Mouse (Mus musculus): ENCODE measurements around the gene Samm50.

The Samm50 gene

DNA sequence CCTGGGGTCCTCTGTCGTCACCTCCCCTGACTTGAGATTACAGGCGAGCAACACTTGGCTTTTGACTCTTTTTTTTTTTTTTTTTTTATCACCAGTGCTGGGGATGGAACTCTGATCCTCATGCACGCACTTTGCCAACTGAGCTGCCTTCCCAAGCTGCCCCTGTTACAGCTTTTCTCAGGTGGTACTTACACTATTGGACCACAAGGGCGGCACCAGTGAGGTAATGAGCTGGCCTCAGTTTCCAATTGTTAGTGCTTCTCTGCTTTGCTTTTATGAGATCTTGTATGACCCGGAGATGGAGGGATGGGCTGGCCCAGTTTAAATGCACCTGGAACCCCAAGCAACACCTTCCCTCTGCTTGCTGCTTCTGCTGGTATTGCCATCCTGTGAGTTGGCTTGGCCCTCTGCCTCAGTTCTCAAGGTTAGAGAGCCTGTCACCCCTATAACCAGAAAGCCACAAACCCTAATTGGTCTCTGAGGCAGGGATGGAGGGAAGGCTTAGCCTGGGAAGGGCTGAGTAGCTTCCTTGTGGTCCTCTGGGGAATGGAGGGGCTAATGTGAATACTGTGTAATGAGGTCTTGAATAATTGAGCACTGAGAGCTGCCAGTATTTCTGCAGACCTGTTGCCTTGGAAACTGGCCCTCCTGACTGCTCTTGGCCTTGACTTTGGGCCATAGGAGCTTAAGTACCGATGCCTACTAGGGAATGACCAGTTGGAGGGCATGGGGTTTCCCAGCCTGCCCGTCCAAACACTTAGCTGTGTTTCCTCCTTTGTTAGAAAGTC lies 42.9 kb downstream of the Samm50 start:
- in situ Hi-C loops (cut with MboI, MseI) = no loop called here

DNA sequence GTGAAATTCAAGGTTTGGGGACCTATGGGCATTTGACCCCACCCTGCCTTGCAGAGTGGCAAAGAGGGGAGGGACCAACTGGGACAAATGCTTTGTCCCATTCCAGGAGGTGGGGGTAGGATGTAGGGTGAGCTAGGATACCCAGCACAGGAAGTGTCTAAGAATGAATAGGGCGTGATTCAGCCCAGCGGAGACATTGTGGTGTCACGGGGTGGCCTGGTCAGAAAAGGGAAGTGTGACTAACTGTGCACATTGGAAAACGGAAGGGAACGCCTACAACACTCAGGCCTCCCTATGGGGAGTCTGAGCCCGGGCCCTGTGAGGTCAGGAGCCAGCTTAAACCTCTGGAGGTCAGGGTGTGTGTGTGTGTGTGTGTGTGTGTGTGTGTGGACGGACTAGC lies 43.6 kb downstream of the Samm50 start:
- in situ Hi-C loops (cut with MboI, MseI) = no loop called here

DNA sequence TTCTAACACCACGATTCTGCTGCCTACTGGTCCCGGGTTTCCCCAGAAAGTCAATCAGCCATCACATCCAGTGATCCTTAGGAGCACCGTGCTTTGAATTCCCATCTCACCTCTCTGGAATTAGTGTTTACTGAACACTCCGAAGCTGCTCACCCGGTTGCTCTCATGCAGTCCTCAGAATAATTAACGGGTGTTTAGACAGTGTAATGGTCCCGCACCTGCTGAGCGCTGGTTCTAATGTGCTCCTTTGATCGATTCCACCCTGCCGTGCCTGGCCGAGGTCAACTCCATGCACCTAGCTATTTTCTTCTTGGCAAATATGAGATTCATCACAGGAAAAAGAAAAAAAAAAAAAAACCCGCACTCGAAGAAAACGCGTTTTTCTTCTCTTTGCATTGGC lies 46.5 kb downstream of the Samm50 start:
- in situ Hi-C loops (cut with MboI, MseI) = no loop called here

DNA sequence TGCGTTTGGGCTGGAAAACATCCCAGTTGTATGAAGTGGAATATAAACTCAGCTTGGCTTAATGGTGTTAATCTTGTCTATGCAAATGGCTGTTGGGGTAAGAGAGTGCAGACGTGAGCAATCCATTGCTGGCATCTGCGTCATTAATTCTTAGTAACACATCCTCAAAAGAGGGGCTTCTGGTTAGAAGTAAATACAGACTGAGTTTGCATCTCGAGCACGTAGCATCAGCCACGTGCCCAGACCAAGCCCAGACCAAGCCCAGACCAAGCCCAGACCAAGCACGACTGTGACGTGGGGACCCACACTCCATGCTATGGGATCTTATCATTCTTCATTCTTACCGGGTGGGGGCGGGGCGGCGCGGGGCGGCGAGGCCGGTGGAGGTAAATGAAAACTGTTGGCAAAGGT lies 47.0 kb downstream of the Samm50 start:
- in situ Hi-C loops (cut with MboI, MseI) = no loop called here

DNA sequence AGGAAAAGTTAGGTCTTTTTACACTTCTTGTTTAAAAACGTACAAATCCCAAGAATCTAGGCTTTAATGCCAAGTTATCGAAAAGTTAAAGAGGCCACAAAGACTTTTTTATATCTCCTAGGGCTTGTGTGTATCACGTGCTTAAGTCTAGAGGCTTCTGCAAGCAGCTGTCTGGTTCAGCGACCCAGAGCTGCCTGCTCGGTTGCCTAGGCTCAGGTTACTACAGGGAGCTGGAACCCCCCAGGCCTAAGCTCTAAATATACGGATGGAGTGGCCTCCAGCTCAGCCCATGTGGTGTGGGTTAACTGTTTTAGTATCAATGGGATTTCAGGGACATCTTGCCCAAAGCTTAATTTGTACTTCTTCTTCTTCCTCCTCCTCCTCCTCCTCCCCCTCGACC lies 49.5 kb downstream of the Samm50 start:
- in situ Hi-C loops (cut with MboI, MseI) = no loop called here

DNA sequence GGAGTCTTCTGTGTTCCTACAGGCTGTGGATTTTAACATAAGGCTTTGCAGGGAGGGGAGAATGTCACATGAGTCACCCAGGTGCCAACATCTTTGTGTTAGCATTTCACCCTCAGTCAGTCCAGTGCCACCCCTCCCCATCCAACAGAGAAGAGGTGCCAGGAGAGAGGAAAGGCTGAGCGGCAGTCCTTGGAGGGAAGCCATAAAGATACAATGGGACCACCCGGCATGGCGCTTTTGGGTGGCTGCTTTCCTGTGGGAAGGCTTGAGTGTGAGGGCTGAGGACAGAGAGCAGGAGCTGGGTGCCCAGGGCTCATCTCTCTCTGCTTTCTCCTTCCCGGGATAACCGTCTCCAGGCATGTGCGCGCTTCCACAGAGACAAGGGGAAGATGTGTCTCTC lies 53.1 kb downstream of the Samm50 start:
- in situ Hi-C loops (cut with MboI, MseI) = no loop called here

DNA sequence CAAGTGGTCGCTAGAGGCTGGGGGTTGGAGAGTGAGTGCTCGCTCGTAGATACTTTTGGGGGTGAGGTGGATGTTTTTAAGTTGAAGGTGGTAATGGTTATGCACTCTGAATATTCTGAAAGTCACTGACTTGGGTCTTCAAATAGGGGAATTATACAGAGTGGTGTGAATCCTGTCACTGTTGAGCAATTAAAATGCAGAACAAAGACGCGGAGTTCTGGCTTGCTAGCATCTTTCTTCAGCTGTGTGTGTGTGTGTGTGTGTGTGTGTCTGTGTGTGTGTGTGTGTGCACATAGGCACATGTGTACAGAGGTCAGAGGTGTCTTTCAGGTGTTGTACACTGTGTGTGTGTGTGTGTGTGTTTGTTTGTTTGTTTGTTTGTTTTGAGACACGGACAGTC lies 54.2 kb downstream of the Samm50 start:
- in situ Hi-C loops (cut with MboI, MseI) = no loop called here

DNA sequence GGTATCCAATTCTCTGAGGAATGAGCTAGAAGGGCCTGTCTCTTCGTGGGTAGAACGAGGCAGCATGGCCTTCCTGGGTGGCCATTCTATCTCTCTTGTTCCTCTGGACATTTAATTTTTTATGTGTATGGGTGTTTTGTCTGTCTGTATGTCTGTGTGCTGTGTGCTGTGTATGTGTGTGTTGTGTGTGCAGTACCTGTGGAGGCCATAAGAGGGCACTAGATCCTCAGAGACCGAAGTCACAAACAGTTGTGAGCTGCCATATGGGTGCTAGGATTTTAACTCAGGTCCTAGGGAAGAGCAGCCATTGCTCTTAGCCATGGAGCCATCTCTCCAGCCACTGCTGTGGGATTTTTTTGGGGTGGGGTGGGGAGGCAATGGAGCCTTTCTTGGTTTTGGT lies 55.3 kb downstream of the Samm50 start:
- in situ Hi-C loops (cut with MboI, MseI) = no loop called here

DNA sequence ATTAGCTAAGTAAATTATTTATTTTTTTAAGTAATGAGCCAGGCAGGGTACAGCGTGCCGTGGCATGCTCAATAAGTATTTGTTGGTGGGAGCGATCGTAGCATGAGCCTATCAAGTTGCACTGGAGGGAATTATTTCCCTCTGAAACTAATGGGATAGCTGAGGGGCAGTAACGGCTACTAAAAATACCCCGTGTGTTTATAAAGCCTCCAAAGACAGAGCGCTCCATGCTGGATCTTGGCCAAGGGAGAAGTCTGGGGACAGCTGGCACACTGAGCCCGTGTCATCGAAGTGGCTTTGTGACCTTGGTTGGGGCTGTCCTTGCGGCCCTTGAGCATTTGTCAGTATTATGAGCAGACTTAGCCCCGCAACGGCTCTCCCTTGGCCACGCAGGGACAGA lies 59.2 kb downstream of the Samm50 start:
- in situ Hi-C loops (cut with MboI, MseI) = loop anchor here in 1 of 2 experiments (5.0 kb wide), 1 partner anchor 1526 kb away; no protein-coding TSS in a partner anchor

DNA sequence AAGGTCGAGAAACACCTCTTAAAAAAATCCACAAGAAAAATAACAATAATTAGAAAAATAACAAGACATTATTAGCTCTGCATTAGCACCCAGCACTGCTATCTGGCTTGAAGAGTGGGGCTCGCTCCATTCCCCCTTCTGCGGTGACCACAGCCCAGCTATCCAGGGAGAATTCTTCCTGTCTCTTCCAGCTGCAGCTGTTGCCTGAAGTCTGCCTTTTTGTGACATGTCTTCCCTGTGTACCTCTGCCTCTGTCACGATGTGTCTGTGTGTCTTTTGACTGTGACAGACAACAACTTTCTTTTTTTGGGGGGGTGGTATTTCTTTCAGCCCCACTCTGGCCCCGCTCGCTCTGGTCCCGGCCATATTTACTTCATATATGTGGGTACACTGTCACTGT lies 60.6 kb downstream of the Samm50 start:
- in situ Hi-C loops (cut with MboI, MseI) = loop anchor here in 1 of 2 experiments (5.0 kb wide), 1 partner anchor 1525 kb away; no protein-coding TSS in a partner anchor

DNA sequence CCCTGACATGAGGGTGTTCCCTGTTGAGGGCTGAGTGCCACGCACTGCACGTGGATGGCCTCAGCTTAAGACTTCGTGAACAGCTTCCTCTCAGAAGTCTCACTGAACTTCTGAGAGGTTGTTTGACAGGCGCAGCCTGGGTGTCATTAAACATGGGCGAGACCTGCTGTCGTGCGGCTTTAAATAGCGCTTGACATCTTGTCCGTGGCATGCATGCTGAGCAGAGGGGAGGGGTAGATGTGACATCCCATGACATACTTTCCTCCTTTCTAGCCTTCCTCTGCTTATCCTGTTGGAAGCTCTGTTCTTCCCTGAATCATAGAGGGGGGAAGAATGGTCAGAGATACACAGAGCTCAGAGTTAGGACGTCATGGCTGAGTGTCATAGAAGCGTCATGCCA lies 61.7 kb downstream of the Samm50 start:
- in situ Hi-C loops (cut with MboI, MseI) = loop anchor here in 1 of 2 experiments (5.0 kb wide), 1 partner anchor 1524 kb away; no protein-coding TSS in a partner anchor

DNA sequence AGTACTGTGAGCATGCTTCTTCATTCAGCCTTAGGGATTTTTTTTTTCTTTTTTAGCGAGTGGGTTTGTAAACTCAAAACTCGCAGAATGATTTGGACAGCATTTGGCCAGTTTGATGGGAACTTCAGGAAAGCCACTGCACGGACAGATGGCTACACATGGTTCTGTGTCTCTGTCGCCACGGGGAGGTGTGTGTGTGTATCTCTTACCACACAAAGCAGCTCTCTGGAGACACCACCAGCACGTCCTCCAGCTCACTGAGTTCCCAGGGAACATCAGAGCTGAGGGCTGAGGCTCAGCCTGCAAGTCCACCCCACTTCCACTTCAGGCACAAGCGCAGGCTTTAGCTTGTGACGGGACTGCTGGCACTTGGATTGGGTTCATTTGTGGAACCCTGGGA lies 62.3 kb downstream of the Samm50 start:
- in situ Hi-C loops (cut with MboI, MseI) = loop anchor here in 1 of 2 experiments (5.0 kb wide), 1 partner anchor 1523 kb away; no protein-coding TSS in a partner anchor

DNA sequence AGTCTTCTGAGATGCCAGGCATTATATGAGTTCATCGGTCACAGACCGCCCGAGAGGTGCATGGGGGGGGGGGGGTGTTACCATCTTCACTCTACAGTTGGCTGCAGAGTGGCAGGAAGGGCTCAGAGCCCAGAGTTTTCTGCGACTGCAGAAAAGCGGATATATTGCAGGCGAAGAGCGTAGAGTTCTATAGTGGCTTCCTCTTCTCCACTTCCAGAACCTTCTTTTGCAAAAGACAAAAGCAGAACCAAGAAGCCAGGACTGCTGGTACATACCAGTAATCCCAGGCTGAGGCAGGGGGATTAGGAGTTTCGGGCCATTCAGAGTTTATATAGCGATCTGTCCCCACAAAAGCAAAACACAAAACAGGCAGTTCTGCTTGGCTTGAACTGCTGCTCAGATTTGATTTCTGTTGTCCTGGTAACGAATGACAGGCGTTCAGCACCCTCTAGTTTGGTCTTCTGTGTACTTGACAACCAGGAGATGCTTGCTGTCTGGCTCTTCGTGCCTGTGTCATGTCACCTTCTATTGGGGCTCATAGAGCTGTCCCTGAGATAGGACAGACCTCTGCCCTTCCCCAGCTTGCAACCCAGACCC lies 64.3 kb downstream of the Samm50 start:
- in situ Hi-C loops (cut with MboI, MseI) = no loop called here

DNA sequence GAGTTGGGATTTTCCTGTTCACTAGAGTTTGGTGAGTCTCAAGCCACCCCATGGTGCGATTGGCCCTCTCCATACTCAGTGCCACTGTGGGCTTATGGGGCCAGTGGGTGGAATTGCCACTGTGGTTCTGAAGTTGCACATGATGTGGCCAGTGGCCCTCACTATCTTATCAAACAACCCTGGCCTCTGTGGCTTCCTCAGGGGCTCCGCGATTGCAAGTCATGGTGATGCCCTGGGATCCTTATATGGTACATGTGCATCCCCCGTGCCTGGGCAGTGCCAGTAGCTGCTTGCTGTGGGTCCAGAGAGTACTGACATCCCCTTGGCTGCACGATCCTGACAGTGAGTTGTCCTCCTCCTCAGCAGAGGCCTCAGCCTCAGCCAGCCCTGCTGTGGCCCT lies 64.8 kb downstream of the Samm50 start:
- in situ Hi-C loops (cut with MboI, MseI) = no loop called here

DNA sequence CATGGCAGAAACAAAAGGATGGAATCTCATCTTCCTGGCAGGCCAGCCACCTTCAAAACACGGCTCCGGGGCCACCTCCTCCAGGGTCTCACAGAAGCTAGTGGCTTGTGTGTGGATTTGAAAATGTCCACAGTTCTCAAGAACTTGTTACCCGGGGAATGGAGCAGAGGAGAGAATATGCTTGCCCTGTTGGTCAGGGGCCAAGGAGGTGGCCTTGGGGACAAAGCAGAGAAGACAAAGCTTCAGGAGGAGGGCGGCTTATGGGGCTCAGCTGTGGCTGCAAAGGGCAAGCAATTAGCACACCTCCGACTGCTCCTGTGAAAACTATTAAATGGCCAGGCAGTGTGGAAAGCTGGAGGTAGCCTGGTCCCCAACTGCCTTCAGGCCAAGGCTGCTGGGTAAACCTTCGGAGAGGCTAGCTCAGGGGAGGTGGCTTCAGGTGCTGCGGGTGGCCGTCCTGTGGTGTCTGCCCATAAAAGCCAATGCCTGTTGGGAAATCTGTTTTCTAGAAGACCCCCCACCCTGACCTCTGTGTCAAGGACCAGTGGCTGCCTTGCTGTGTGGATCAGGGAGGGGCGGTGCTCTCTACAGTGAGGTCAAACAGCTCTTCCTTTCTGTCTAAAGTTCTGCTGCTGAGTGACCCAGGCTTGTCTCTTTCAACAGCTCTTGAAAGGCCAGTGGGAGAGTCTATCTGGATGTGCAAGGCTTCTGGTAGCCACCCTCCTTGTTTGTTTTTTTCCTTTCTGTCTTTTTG lies 66.7 kb downstream of the Samm50 start:
- in situ Hi-C loops (cut with MboI, MseI) = no loop called here

DNA sequence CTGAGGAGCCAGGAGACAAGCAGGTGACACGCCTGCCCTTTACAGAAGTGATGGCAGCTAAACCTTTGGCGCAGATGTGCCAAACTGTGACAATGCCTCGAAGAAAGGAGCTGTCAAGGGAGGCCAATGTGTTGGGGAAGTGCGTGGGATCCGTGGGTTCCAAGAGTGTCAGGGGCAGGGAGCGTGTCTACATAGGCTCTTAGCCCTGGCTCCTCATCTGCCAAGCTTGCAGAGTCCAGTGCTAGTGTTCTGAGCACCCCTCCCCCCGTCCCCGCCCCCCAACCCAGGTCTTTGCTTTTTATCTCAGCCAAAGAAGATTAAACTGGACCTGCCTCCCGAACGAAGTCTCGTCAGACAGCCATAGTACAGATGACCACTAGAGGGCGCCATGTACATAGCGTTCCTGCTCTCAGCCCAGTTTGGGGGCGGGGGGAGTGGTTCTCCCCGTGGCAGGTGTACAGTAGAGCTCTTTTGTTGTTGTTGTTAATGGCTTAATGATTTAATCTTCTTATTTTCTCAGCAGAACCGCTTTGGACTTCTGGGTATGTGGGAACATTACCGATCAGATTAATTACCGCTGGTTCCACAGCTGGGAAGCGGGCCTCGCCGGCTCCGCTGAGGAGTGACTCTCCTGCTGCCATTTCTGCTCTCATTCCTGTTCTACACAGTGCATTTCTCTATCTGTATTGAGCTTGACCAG lies 68.2 kb downstream of the Samm50 start:
- in situ Hi-C loops (cut with MboI, MseI) = loop anchor here in 1 of 2 experiments (10.0 kb wide), 1 partner anchor 265 kb away; no protein-coding TSS in a partner anchor

DNA sequence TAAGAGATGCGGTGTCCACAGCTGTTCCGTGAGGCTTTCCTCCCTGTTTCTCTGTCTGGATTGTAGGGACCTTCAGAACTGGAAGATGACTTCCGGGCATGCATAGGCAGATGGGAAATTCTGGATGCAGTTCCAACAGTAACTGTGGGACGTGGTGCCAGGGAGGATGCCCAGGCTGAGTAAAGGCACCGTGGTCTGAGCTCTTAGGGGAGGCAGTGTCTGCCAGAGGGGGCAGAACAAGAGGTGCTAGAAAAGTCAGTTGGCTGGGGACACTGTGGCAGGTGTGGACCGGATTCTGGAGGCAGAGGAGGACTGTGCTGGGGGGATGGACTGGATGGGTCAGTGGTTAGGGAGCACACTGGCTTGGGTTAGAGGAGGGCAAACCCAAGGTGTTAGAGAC lies 70.6 kb downstream of the Samm50 start:
- in situ Hi-C loops (cut with MboI, MseI) = loop anchor here in 1 of 2 experiments (10.0 kb wide), 1 partner anchor 262 kb away; no protein-coding TSS in a partner anchor

DNA sequence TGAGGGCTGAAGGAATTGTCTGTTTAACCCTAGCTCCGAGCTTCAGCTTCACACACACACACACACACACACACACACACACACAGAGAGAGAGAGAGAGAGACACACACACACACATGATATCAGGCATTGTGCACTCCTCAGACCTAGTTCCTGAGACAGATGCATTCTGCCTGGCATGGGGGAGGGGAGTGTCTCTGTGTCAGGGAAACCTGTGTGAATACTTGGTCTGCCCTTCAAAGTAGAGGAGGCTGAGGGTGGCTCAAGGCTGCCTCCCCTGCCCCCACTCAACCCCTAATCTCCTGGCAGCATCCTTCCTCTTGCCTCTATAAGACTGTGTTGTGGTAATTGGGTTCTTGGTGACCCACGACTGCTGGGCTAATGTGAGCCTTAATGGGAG lies 71.5 kb downstream of the Samm50 start:
- in situ Hi-C loops (cut with MboI, MseI) = loop anchor here in 1 of 2 experiments (10.0 kb wide), 1 partner anchor 261 kb away; no protein-coding TSS in a partner anchor

DNA sequence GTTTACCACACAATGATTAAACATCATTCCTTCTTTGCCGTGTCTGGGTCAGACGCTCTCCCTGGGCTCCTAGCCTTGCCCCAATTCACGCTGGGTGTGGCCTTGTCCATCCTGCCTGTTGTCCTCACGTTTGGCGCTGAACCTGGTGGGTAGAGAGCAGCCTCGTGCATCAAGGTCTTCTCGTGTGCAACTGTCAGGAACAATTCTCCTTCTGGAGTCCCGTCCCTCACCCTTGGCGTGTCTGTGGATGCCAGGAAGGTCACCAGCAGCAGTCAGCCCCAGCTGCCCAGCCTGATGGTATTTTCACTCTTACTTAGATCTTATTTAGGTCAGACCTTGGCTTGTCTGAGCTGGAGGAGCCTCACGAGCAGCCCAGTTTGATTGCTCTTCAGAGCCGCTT lies 73.1 kb downstream of the Samm50 start:
- in situ Hi-C loops (cut with MboI, MseI) = loop anchor here in 1 of 2 experiments (10.0 kb wide), 1 partner anchor 260 kb away; no protein-coding TSS in a partner anchor

DNA sequence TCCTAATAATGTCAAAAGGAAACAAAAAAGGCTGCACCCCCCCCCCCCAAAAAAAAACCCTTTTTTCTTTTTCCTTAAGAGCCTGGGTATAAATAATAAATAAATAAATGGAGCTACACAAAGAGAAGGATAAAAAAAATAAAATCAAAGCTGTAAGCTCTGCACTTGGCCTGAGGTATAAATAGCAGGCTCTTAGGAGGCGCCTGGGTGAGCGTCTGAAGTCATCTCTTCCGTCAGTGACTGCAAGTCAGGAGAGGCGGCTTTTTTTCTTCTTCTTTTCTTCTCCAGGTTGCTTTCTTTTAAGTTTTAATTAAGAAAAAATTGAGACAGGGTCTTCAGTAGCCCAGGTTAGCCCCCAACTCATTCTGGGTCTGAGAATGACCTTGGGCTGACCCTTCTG lies 74.2 kb downstream of the Samm50 start:
- in situ Hi-C loops (cut with MboI, MseI) = loop anchor here in 1 of 2 experiments (10.0 kb wide), 1 partner anchor 259 kb away; no protein-coding TSS in a partner anchor
